Mouse (Mus musculus): ENCODE measurements around the gene Zfp536.
A peak's percentile ranks its signal among the peaks of the same experiment; 100 is the strongest.

Gene Zfp536

DNA sequence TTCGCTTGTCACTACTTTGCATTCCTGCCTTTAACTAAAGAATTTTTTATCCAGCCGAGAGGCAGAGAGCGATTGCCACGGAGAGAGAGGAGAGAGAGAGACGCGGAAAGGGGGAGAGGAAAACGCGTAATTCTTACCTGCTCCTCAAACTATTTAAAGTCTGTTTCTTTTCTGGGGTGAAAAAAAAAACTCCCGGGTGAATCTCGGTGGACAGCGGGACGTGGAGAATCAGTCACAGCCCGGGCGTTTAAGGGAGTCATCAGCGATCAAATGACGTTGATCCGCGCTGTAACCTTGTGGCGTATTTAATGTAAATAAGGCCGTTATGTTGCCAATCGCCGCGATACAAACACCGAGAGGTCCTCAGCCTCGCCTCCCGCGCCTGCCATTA, at the start of gene Zfp536:
Gene Zfp536 (minus strand): TSS at position 330 of the 391 bp plus-strand sequence.
- no peak for DNase-seq

DNA sequence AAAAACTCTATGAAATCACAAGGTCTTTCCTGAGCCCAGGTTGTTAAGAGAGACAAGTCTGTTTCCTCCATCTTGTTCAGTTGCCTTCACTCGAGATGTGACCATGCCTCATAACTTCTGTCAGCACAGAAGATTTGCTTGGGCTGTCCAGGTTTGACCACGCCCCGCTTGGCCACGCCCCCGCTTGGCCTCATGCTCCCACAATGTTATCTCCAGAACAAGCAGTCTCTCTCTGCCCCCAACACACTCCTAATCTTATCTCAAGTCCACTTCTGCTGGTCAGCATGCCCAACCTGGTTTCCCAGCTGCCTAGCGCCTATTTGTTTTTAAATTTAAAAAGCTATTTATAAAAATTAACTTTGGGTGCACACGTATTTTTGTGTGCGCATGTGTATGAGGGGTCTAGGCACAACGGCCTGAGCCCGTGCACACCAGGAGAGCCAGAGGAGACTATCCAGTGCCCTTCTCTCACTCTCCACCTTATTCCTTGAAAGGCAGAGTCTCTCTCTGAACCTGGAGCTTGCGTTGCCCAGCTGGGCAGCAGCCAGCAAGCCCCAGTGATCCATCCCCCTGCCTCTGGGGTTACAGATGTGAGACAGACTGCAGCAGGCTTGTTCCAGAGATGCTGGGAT, 47.3 kb upstream of the Zfp536 start:
- no peak for DNase-seq

DNA sequence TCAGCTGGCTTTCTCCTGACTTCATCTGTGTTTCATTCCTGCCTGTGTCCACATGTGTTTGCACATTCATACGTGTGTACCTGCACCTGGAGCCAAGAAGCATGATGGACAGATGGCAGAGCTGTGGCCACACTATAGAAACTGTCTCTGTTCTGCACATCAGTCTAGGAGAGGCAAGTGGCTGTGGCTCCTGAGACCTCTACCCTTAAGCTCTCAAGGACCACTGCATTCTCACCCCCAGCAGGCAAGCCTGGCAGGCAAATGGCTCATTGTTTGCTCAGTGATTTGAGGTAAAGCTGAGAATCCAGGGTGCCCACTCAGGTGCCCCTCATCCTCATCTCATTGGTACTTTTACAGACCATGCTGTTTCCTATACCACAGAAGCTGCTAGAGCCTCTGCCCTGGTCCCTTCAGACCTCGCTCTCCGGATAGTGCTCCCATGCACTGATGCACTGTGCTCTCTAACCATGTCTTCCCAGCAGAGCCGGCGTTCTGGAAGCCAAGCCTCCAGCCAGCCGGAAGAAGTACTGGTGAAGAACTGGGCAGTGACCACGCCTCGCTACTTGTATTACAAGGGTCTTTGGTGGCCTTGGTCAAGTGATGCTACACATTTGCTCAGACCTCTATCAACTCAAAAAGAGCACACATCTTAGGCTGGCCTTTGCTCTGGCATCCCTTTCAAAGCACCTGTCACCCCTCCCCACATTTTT, 45.3 kb upstream of the Zfp536 start:
- no peak for DNase-seq

DNA sequence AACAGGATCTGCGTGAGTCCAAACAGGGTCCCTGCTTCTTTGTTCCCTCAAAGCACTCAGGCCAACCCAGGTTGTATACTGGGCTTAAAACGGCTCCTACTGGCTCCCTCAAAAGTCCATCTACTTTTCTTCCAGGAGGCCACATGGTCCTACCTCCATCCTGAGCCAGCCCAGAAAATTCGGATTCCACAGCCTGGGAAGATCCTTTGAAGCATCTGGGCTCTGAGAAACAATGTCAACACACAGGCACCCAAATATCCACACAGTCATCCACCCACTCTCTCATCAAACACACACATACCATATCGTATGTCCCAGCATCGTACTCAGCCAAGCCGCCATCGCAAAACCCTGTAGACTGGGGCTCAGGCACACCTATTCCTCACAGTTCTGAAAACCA, 43.5 kb upstream of the Zfp536 start:
- no peak for DNase-seq

DNA sequence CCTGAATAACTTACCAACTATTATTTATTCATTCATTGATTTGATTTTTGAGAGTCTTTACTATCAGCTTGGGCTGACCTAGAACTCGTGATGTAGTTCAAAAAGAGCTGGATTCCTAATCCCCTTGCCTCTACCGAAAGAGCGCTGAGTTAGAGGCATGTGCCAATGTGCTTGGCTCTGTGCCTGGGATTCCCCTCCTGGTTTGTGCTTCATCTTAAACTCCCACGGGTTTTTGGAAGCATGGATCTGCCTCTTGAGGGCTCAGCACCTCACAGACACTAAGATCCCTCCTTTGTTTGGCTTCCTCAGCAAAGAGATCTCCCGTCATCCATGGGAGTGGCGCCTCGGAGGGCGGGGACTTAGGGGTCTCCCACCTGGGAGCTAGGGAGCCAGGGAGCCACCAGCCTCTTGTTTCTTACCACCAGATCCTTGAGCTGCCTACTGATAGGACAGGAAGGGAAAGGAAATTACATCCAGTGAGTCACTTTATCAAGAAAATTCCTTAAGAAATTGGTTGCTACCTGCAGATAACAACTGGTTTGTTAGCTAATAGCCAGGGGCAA, 41.5 kb upstream of the Zfp536 start:
- DNase-seq = no peak

DNA sequence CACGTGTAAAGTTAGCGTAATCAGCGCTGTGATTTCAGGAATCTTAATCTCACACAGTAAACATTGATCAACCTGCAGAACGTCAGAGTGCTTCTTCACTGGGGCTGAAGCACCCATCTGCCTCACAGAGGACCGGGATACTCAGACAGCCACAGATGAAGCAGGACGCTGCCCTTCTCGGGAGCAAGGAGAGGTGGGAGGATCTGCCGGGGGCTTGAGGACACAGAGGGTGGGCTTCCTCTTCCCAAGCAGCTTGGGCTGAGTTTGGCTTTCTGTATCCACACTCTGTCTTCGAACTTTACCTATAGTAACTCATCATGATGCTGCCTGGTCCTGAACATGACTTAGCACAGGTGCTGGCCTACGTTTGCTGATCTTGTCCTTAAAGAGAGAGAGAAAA, 40.2 kb upstream of the Zfp536 start:
- DNase-seq = no peak

DNA sequence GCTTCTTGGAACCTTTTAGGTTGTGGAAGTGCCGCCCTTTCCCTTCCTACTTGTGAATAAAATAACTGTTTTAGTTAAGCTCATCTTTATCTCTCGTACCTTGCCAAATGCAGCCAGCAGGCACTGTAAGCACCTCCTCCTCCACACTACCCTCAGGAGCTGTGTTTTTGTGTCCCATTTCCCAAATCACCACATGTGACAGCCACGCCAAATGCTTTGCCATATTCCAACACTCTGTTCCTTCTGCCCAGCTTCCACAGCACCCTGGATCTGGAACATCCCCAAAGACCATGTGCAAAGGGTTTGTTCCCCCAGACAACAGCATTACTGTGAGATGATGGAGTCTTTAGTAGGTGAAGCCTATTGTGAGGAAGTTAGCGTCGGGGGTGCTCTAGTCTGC, 36.5 kb upstream of the Zfp536 start:
- DNase-seq = no peak

DNA sequence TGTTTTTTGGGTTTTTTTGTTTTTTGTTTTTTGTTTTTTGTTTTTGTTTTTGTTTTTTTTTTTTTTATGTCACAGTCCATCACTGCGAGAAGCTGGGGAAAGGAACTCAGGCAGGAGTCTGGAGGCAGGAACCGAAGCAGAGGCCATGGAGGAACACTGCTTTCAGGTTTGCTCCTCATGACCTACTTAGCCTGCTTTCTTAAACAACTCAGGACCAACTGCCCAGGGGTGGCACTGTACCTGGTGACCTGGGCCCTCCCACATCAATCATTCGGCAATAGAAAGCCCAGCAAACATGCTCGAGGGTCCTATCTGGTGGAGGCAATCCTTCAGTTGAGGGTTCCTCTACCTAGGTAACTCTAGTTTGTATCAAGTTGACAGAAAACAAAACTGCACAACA, 35.6 kb upstream of the Zfp536 start:
- no peak for DNase-seq

DNA sequence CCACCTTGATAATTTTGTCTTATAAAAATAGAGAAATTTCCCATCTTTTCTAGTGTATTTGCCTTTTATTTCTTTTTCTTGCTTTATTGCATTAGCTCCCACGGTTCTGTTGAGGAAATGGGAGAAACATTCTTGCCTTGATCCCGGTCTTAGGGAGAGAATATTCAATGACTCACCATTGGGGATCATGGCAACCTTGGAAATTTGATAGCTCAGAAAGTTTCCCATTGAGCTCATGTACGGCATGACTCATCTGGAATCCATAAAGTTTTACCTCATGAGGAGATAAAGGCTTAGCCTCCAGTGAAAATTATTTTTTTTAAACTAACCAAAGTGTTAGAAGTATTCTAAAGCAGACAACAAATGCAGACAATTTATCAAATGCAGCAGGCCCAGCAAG, 27.7 kb upstream of the Zfp536 start:
- DNase-seq = no peak

DNA sequence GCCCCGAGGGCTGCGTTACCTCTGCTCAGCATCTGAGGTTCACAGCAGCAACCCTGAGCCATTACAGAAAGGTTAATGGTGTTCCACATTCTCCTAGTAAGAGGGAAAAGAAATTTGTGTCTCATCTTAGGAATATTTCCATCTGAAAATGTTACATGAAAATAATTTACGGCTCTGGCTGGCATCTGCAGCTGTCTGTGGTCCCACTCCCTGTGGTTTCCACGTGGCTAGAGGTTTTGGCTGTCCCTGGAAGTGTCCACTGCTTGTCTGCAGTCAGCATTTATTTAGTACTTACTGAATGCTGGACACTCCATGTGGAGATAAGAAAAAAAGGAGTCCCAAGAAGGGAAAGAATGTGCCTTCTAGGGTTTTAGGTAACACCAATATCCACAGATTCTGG, 15.3 kb upstream of the Zfp536 start:
- DNase-seq = no peak

DNA sequence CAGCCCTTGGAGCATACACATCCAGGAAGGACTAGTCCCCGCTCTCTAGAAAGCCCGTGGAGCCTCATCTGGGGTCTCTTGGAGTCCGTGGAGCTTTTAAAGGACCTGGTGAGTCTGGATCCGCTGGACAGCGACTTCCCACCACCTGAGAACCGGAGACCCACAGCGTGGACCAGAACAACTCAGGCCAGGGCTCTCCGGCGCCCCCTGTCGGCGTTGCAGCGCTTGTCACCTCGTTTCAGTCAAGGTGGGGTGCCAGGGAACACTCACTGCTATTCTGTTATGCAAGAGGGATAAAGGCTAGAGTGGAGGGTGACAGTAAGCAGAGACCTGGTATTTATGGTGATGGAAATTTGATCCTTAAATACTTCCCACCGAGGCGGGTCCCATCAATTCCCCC, 2.1 kb upstream of the Zfp536 start:
- DNase-seq = peak; percentile 78

DNA sequence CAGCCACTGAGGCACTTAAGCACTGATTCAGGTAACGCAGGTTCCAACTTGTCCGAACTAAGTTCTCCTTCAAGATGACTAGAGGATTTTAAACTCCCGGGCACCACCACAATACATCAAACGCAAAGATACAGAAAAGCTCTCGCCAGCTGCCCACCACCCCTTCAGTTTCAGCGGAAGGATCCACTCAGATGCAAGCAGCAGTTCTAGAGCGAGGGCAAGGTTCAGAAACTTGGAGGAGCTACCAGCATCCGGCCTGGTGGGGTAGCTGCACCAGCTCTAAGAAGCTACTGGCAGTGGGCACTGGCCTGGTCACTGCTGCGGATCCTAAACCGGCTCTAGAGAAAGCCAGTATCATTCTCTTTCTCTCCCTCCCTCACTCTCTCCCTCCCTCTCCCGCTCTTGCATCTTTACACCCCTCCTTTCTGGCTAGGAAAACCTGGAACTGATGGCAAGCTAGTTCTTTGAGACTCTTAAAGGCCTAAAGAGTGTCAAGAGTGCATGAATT, 1.1 kb upstream of the Zfp536 start:
- DNase-seq = no peak

DNA sequence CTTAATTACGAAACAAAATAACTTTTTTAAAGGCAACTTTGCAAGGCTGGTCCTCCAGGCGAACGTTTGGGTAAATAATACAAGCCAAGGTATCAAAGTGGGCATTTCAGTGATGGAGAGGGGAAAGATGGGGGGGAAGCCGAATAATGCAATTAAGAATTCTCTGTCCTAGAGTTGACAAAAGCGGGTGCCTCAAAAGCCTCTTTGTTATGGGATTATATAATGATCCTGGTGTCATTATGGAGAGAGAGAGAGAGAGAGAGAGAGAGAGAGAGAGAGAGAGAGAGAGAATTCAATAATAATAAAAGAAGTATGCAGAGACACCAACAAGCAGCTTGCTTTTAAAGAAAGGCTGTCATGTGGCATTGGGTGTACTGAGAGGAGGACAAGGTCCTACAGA, 465 bp upstream of the Zfp536 start:
- DNase-seq = no peak

DNA sequence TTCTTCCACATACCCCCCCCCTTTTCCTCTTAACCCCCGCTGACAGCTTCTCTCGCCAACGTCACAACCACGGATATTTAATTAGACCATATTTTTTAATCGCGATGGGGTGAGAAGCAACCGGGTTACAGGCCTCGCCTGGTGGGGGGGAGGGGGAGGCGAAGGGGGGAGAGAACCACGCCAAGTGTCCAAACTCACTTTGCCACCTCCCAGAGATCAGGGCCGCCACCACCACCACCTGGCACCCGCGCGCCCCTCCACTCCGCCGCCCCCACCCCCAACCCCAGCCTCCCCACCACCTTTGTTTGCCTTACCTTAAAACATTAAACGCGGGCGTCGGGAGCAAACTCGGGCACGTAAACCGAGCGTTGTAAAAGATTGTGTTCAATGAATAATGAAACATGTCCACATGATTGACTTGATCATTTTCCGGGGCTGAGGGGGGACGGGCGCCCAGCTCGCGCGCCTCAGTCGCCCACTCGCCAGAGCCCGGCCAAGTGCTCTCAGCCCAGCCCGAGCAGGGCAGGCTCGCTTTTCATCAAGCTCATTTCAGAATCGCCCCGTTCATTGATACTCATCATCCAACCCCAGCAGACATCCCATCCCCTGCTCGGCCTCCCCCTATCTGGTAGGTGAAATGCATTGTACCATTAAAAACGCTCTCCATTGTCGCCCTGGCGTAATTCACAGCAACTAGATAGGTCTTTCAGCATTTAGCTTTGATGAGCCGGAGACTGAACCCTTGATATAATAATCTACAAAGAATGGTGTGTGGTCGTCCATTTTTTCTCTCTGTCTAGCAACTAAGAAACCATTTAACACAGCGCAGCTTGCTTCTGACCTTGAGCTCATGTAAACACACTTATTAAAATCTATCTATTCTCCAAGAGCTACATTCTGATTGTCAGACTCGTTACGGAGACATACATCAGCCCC, 797 bp downstream of the Zfp536 start:
- peak; percentile 11 for DNase-seq

DNA sequence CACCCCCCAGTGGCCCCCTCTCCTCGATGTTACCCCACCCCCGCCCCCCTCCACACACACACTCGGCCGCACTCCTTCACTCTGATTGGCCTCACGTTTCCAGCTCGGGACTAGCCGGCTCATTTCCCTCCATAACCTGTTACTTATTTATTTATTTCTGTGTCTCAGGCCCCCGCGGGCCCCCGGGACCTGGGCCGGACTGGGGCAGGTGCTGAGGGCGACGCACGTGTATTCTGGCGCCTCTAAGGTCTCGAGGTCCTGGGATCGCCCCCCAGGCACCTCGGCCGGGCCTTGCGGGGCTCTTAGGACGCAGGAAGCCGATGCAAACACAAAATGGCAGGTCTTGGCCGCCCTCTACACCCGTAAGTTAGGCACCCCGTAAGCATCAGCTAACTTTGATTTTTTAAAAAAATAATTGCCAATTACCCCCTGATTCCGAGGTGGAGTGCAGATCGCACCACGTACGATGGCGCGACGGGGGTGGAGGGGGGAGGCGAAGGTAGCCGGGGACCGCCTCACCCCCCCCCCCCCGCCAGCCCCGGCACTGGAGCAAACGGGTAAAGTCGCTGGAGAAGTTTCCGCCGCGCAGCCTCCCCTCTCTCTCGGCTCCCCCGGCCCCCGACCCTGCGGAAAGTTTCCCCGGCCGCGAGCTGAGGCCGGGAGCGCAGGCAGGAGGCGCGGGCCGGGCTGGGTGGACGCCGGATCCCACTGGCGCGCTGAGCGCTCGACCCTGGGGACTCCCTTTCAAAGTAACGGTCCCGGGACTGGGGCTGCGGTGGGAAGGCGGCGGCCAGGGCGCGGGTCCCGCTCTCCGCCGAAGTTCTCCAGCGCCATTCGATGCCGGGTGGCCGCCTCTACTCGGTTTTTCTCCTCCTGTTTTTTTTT, 1.7 kb downstream of the Zfp536 start:
- peak; percentile 56 for DNase-seq

DNA sequence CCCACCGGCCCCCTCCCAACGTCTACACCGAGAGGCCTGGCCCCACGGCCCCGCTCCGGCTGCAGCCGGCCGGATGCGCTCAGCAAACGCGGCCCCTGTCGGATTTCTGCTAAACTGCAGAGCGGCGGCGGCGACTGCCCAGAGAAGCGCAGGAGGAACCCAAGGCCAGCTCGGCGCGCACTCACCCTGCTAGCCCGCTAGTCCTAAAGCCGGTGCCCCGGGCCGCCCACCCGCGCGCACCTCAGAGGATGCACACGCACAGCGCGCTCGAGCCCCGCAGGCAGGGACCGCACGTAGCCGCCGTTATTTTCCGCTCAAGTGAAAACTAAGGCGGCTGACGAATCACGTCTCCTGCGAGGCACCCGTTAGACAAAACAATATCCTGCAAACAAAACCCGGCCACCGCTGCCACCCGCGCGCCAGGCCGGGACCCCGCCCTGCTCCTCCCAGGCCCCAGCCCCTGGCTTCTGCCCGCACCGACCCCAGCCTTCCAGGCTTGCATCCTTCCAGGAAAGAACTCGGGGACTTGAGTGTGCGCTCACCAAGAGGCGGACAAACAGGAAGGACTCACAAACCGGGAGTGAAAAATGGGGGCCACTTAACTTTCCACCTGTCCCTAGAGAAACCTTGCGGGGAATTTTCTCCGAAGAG, 2.9 kb downstream of the Zfp536 start:
- DNase-seq = peak; percentile 86

DNA sequence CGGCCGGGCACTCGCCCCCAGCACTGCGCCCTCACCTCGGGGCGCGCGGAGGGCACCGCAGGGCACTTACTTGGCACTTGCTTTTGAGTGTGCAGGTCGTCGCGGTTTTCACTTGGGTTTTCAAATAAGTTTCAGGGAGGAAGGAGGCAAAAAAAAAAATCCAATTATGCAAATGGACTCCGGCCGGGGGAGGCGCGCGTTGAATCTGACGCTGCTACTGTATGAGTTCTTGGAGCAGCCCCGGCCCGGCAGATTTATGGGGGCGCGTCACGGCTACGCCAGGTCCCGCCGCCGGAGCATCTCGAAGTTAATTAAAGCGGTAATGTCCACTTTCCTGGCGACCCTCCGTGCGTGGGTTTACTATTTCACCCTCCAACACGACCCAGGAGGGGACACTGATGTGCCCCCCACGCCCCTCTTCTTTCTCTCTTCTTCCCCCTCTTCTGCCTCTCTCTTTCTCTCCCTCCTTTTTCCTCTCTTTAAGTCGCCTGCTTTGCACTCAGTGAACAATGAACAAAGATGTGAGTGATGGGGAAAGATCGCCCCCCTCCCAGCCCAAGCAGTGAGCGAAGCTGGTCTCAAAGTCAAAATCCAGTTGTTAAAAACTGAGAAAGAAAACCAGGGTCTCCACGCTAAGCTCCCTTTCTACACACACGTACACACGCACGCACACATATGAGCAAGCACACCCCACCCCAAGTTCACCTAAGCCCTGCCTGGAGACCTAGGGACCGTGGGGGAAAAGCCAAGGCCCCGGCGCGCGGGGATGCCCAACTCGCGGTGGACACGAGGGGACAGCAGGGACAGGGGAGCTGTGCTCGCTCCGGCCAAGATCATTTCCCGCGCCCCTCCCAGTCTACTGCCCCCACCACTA, 3.7 kb downstream of the Zfp536 start:
- DNase-seq = peak; percentile 69

DNA sequence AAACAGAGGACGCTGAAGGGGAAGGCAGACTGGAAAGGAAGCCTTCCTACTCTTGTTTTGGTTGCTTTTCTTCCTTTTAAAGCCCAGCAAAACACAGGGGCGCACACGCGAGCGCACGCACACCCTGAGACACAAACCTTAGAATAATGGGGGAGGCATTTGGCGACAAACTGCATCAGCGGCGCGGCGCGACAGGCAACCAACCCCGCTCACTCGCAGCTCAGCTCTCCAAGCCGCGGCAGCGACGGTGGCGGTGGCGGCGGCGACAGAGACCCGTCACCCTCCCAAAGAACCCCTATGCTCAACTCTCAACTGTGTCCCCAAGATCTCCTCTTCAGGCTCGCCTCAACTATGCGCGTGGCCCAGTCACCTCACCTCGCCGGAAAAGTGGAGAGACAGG, 4.4 kb downstream of the Zfp536 start:
- peak; percentile 22 for DNase-seq

DNA sequence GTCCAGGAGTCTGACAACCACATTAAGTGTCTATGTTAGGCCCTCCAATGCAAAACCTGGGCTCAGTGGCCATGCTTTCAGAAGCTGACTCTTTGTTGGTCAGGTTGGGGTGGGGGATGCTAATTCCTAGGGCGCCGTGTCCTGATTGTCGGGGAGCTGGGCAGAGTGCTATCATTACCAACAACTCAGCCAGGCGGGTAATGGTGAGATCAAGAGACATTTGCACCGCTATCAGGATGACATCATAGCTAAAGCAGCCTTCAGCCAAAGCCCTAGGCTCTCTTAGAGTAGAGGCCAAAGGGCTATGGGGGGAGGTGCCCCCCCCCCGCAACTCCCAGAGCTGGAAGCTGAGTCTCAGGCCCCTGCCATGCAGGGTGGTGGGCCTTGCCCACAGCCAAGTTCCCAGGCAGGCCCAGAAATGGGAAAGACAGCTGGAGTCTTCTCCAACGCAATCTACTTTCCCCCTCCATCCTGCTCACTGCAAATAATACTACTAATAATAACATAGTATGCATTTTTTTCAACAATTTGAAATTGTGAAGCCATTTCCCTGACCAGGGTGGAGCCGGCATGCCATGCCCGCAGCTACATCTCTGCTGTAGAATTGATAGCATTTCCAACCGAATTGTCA, 5.0 kb downstream of the Zfp536 start:
- DNase-seq = no peak

DNA sequence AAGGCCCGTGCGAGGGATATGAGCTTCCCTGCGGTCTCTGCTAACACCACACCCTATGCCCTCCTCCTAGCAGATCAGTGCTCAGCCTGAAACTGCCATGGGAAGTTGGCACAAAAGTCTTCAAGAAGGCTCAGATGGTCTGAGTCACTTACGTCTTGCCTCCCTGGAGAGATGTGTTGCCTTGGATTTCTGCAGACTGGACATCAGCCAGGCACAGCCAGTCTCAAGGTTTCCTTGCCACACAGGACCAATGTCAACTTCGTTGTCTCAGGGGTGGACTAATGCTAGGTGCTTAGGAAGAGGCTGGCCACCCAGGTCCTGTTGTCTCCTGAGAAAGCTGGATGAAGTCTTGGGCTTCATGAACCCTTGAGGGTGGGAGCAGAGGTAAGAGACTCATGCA, 14.6 kb downstream of the Zfp536 start:
- no peak for DNase-seq

All from kidney, postnatal 10 days (tissue).